Mouse (Mus musculus) cerebellum, adult (tissue): Measurements from ENCODE around the gene Sdk1.
A peak's percentile ranks its signal among the peaks of the same experiment; 100 is the strongest.

Experiments used
- ATAC-seq: cut with Nextera tagmentation; 2 replicates; pipeline ENCODE4 v1.9.2; 2017; ENCODE audit warnings: mild to moderate bottlenecking, moderate library complexity, mixed read lengths; ENCODE audit not compliant: insufficient number of reproducible peaks, low FRiP score, low TSS enrichment

Gene Sdk1

DNA sequence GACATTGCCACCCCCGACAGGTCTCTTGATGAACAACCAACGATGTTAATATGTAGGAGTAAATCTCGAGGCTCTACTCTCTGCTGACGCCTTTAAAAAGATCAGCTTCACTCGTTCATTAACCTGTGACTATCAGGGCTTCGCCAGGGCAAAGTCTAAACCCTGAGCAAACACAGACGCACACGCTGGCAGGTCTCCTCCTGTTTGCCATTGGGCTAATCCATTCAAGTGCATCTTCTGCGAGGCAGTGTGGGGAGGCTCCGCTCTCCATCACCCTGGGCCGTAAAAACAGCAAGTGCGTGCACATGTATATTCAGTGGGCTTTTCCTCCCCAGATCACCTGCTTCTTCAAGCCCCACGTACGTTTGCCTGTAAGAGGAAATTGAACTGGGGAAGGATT lies 940.6 kb downstream of the Sdk1 start:
- ATAC-seq: no peak

DNA sequence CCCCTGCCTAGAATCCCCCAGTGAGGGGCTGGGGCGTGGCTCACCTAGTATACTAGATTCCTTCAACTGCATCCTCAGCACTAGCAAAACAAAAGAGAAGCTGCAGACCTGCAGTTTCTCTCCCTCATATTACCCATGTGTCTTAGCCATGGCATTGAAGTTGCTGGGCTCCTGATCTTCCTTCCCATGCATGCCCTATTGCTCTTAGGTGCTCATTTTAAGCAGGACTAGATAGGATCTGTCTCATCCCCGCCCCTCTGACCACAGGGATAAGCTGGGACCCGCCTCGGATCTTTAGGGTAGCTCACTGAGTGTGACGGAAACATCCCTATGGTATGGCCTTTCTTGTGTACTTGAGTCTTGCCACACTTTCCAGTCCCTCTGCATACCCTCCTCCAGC lies 947.5 kb downstream of the Sdk1 start:
- ATAC-seq: no peak

GRCm38 (mm10) chr5:142209911-142210310 lies 968.6 kb downstream of the Sdk1 start:
- no peak for ATAC-seq

GRCm38 (mm10) chr5:142212252-142212651 lies 971.0 kb downstream of the Sdk1 start:
- no peak for ATAC-seq

DNA sequence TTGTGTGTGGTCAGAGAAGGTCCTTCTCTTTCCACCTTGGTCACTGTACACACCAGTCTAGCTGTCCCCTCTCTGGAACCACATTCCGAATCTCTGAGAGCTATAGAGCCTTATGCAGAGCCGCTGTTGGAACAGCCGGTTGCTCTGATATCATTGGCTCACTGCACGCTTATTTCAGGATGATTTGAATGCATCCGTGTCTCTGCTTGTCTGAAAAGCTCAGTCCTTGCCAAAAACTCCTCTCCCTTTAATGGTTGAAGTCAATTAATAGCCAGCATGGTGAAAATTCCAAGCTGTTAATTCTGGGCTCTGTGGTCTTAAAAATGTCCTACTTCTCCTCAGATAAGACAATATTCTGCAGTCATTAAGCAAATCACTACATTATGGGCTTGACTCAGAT lies 974.7 kb downstream of the Sdk1 start:
- ATAC-seq: 0 out of 2 replicates have a peak, but pooled peaks have one; percentile 15

DNA sequence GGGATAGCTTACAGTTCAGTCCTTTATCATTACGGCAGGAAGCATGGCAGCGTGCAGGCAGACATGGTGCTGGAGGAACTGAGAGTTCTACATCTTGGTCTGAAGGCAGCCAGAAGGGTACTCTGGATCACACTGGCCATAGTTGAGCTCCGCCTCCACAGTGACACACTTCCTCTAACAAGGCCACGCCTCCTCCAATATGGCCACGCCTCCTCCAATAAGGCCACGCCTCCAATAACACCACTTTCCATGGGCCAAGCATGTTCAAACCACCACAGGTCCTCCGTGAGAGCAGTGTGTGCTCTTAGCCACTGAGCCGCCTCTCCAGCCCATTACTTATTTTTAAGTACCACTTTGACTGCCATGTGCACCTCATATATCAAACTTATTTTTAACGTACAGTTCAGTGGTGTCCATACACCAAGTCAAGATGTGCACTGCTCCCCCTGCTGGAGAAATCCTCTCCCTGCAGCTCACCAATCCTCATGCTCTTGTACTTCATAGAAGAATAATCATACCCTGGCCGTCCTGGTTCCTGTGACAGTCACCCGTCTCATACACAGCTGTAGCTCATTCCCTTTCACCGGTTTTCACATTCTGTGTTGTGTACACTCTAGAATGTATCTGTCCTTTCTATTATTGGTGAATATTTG lies 979.7 kb downstream of the Sdk1 start:
- no peak for ATAC-seq

- ATAC-seq: no peak
These were observed 987.9 kb downstream of the Sdk1 start for GRCm38 (mm10) chr5:142228957-142229810.

- no peak for ATAC-seq
These were observed 988.5 kb downstream of the Sdk1 start for GRCm38 (mm10) chr5:142229811-142230205.

GRCm38 (mm10) chr5:142240288-142240687 lies 999.0 kb downstream of the Sdk1 start:
- ATAC-seq: no peak

DNA sequence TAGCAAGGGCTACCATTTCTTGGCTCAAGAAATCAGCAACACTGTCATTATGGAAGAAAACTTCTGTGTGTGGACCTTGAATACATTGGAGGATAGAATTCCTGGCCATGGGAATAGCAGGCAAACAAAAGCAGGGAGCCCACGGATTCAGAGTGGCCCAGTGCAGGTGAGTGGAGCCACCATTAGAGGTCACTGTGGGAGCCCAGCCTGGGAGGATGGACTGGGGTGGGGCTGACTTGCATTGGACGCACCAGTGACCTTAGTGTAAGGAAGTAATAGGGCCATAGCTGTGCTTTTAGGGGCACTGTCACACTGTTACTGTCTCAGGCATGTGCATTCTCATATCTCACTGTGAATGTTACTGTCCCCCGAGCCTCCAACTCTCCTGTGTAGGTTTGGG lies 1001.3 kb downstream of the Sdk1 start:
- no peak for ATAC-seq

GRCm38 (mm10) chr5:142243069-142243468 lies 1001.8 kb downstream of the Sdk1 start:
- no peak for ATAC-seq

- no peak for ATAC-seq
These were observed 1014.9 kb downstream of the Sdk1 start for GRCm38 (mm10) chr5:142256231-142256630.

- ATAC-seq: no peak
These were observed 1017.4 kb downstream of the Sdk1 start for GRCm38 (mm10) chr5:142258716-142259115.

GRCm38 (mm10) chr5:142262060-142262459 lies 1020.8 kb downstream of the Sdk1 start:
- no peak for ATAC-seq
